Mouse (Mus musculus) Muller cell, postnatal 12 days (primary cell): ENCODE data around the gene 9930111J21Rik2.
"Not testable (repeated sequence)": the region's sequence is repeated elsewhere in the genome, so short reads cannot be mapped to it uniquely, and the experiment has no call there.

Experiments used
- DNase-seq: peaks from one replicate; pipeline ENCODE4 v3.0.0-alpha.2; 2015; ENCODE audit errors: inconsistent ontology term

Gene 9930111J21Rik2

DNA sequence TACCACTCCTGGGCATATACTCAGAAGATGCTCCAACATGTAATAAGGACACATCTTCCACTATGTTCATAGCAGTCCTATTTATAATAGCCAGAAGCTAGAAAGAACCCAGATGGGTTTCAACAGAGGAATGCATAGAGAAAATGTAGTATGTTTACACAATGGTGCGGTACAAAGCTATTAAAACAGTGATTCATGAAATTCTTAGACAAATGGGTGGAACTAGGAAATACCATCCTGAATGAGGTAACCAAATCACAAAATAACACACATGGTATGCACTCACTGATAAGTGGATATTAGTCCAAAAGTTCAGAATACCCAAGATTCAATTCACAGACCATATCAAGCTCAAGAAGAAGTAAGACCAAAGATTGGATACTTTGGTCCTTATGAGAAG is 76.4 kb downstream of the 9930111J21Rik2 start:
- not testable (repeated sequence) for DNase-seq
